12 mouse cellular contexts compared by ENCODE assay signal in the genomic region with DNA sequence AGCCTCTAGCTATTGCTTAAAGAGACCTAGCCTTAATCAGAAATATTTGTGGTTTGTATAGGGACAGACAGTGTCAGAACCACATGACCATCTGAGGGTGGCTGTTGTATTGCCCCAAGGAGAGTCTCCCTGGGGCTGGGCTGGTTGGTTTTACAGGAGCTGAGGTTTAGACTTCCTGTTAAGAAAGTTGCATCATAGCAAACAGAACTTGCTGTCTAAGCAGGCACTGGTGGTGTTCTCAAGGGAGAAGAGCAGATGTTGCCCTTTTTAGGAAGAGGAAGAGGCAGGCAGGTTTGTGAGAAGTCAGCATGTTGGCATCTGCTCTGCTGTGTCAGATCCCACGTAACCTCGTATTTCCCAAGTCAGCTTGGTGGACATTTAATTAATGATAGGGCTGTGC. TPM values are rescaled to one million over a fixed set of nuclear protein-coding genes. Genes with fewer than 3 reads are reported as not detected.
DNase-seq lines count a peak whose midpoint lies in the region; ATAC-seq lines count a peak whose summit lies in the region.
"Had no signal": no experiment of that assay in that cellular context is flagged by ENCODE, and none has a peak within 500 bp of the region (broad histone marks: within the 10 kb centered on the region; RNA-seq: fewer than 3 reads in every experiment).

No protein-coding gene starts in this region.

- no peaks in the 10 kb centered on the region for H3K27me3 ChIP-seq in limb, embryonic 13.5 days
- H3K27me3 ChIP-seq in limb, embryonic 10.5 days (ENCODE audit: low read depth, poor library complexity, severe bottlenecking): no peaks in the 10 kb centered on the region
- H3K27me3 ChIP-seq in liver, embryonic 16.5 days (ENCODE audit: control insufficient read depth, insufficient read depth, low read depth, low read length): no peaks in the 10 kb centered on the region
- no peaks in the 10 kb centered on the region for H3K27me3 ChIP-seq in stomach, embryonic 15.5 days (replicated peaks)
- H3K27me3 ChIP-seq: intestine, embryonic 15.5 days; neural tube, embryonic 13.5 days had no signal

- no peak overlapping the region for H3K4me3 ChIP-seq in limb, embryonic 13.5 days
- no peak overlapping the region for H3K4me3 ChIP-seq in limb, embryonic 10.5 days
- no peak overlapping the region for H3K4me3 ChIP-seq in liver, embryonic 16.5 days (ENCODE audit: low read depth, low read length)
- H3K4me3 ChIP-seq in stomach, embryonic 15.5 days (replicated peaks): no peak overlapping the region
- H3K4me3 ChIP-seq: intestine, embryonic 15.5 days; neural tube, embryonic 13.5 days had no signal

- H3K4me2 ChIP-seq in limb, embryonic 13.5 days (replicated peaks): no peak overlapping the region
- H3K4me2 ChIP-seq in liver, embryonic 16.5 days (ENCODE audit: low read depth, low read length): no peak overlapping the region
- no peak overlapping the region for H3K4me2 ChIP-seq in stomach, embryonic 15.5 days
- H3K4me2 ChIP-seq: intestine, embryonic 15.5 days; neural tube, embryonic 13.5 days had no signal

- no peak overlapping the region for H3K9ac ChIP-seq in limb, embryonic 13.5 days
- H3K9ac ChIP-seq in liver, embryonic 16.5 days (ENCODE audit: low read depth, low read length): no peak overlapping the region
- H3K9ac ChIP-seq in stomach, embryonic 15.5 days: no peak overlapping the region
- H3K9ac ChIP-seq: intestine, embryonic 15.5 days; neural tube, embryonic 13.5 days had no signal

- H3K27ac ChIP-seq in limb, embryonic 13.5 days: peak overlapping the region; percentile 11; the same call in 1 of the 2 replicates
- H3K27ac ChIP-seq in limb, embryonic 10.5 days: no peak overlapping the region
- H3K27ac ChIP-seq in liver, embryonic 16.5 days (ENCODE audit: low read length): no peak overlapping the region
- H3K27ac ChIP-seq in stomach, embryonic 15.5 days: no peak overlapping the region; the same call in 1 of the 2 replicates
- H3K27ac ChIP-seq: intestine, embryonic 15.5 days; neural tube, embryonic 13.5 days had no signal

- H3K9me3 ChIP-seq in limb, embryonic 13.5 days: no peaks in the 10 kb centered on the region
- H3K9me3 ChIP-seq in limb, embryonic 10.5 days (replicated peaks): no peaks in the 10 kb centered on the region
- H3K9me3 ChIP-seq in liver, embryonic 16.5 days (replicated peaks; ENCODE audit: control insufficient read depth, low read length): no peaks in the 10 kb centered on the region
- H3K9me3 ChIP-seq in stomach, embryonic 15.5 days: no peaks in the 10 kb centered on the region
- H3K9me3 ChIP-seq: intestine, embryonic 15.5 days; neural tube, embryonic 13.5 days had no signal

- DNase-seq in limb, embryonic 10.5 days (ENCODE audit: low spot score): no peak
- DNase-seq in urinary bladder, postnatal 25 days (ENCODE audit: low spot score): no peak
- DNase-seq in frontal cortex, postnatal 36 days (ENCODE audit: low spot score in 2 of 2): no peak
- DNase-seq: cerebellum, adult 2 months; left cerebral cortex, postnatal 4 days had no signal

- WGBS in limb, embryonic 13.5 days: 31% methylated on average over 2 of the region's 2 CpGs
- 43% methylated on average over 2 of the region's 2 CpGs for WGBS in limb, embryonic 10.5 days
- 11% methylated on average over 2 of the region's 2 CpGs for WGBS in liver, embryonic 16.5 days (ENCODE audit: insufficient replicate concordance)
- 13% methylated on average over 2 of the region's 2 CpGs for WGBS in stomach, embryonic 15.5 days

- H3K36me3 ChIP-seq in limb, embryonic 13.5 days: no peaks in the 10 kb centered on the region
- H3K36me3 ChIP-seq in limb, embryonic 10.5 days: no peaks in the 10 kb centered on the region
- H3K36me3 ChIP-seq in liver, embryonic 16.5 days (ENCODE audit: control insufficient read depth, insufficient read depth): no peaks in the 10 kb centered on the region
- H3K36me3 ChIP-seq in stomach, embryonic 15.5 days: no peaks in the 10 kb centered on the region
- H3K36me3 ChIP-seq: intestine, embryonic 15.5 days; neural tube, embryonic 13.5 days had no signal

- peaks cover 49% of the 10 kb centered on the region for H3K4me1 ChIP-seq in limb, embryonic 13.5 days
- H3K4me1 ChIP-seq in limb, embryonic 10.5 days: peaks cover 38% of the 10 kb centered on the region
- no peaks in the 10 kb centered on the region for H3K4me1 ChIP-seq in liver, embryonic 16.5 days (ENCODE audit: control insufficient read depth, low read depth, low read length)
- peaks cover 6% of the 10 kb centered on the region; the same call in 1 of the 2 replicates for H3K4me1 ChIP-seq in stomach, embryonic 15.5 days

- ATAC-seq in limb, embryonic 13.5 days (ENCODE audit: low FRiP score, low read depth): no peak
- ATAC-seq in common myeloid progenitor, adult 5-6 weeks (replicated peaks; ENCODE audit: low read depth, poor library complexity, severe bottlenecking): peak; percentile 94
- peak; percentile 68 for ATAC-seq in liver, embryonic 16.5 days (ENCODE audit: low read depth)
- ATAC-seq in stomach, embryonic 15.5 days (ENCODE audit: insufficient read depth, low FRiP score, low read depth): peak; percentile 27; the same call in 1 of the 2 replicates
- no peak; the same call in 1 of the 2 replicates for ATAC-seq in frontal cortex, adult (ENCODE audit: low TSS enrichment)
- ATAC-seq: intestine, embryonic 15.5 days had no signal

RNA-seq across cellular contexts. Expression of a gene that starts 52.7 kb away (rescaled TPM):
- 56.4 and 57.4 TPM in 2 replicates for polyA plus RNA-seq in limb, embryonic 13.5 days (2015; fragmentation: Nextera tagmentation; extraction: Ambion mirVana)
- 34.6 and 47.5 TPM in 2 replicates for polyA plus RNA-seq in limb, embryonic 10.5 days (2016; fragmentation: Nextera tagmentation; extraction: Ambion mirVana)
- total RNA-seq in common myeloid progenitor, adult 5-6 weeks (2017): 216 and 219 TPM in 2 replicates
- 57.3 and 59.6 TPM in 2 replicates for polyA plus RNA-seq in liver, embryonic 16.5 days (2015; fragmentation: Nextera tagmentation; extraction: Ambion mirVana)
- polyA plus RNA-seq in stomach, embryonic 15.5 days (2015; fragmentation: Nextera tagmentation; extraction: Ambion mirVana): 48.1 and 50.6 TPM in 2 replicates

Comparison
In these comparisons a context has a peak if more than half of its experiments do, and no peak if none do; other contexts are left out.
1. ATAC-seq: peak in common myeloid progenitor, adult 5-6 weeks (single experiment), liver, embryonic 16.5 days (single experiment) and stomach, embryonic 15.5 days (single experiment); none in limb, embryonic 13.5 days (single experiment) and frontal cortex, adult (single experiment).